Mouse (Mus musculus) midbrain, embryonic 13.5 days (tissue): Measurements from ENCODE around the gene Ubr2. TPM values are rescaled to one million over a fixed set of nuclear protein-coding genes. Genes with fewer than 3 reads are reported as not detected.

Experiments used
- ATAC-seq: fragments of 200-750 bp; cut with Nextera tagmentation; 2 replicates; pipeline ENCODE4 v1.8.0; 2017; ENCODE audit warnings: mild to moderate bottlenecking, moderate TSS enrichment, moderate library complexity
- H3K27ac ChIP-seq: fragments of 300-500 bp; sonication (generic); 2 replicates; pipeline ENCODE4 v1.5.1; 2015; ENCODE audit warnings: inconsistent platforms, mild to moderate bottlenecking, moderate library complexity
- H3K27me3 ChIP-seq: fragments of 300-500 bp; sonication (generic); 2 replicates; pipeline ENCODE4 v1.6.1; 2015; ENCODE audit warnings: mild to moderate bottlenecking, inconsistent platforms
- H3K36me3 ChIP-seq: fragments of 300-500 bp; sonication (generic); 2 replicates; pipeline ENCODE4 v1.6.1; 2015; ENCODE audit warnings: mild to moderate bottlenecking, inconsistent platforms
- H3K4me1 ChIP-seq: fragments of 300-500 bp; sonication (generic); replicated peaks from 2 replicates; pipeline ENCODE4 v1.6.1; 2015; ENCODE audit warnings: inconsistent platforms
- H3K4me2 ChIP-seq: fragments of 300-500 bp; sonication (generic); replicated peaks from 2 replicates; pipeline ENCODE4 v1.6.1; 2015; ENCODE audit warnings: moderate library complexity, mild to moderate bottlenecking, inconsistent platforms
- H3K4me3 ChIP-seq: fragments of 300-500 bp; sonication (generic); replicated peaks from 2 replicates; pipeline ENCODE4 v1.5.1; 2015; ENCODE audit warnings: mild to moderate bottlenecking, inconsistent platforms
- H3K9ac ChIP-seq: fragments of 300-500 bp; sonication (generic); replicated peaks from 2 replicates; pipeline ENCODE4 v1.6.1; 2015; ENCODE audit warnings: mild to moderate bottlenecking, inconsistent platforms
- H3K9me3 ChIP-seq: fragments of 300-500 bp; sonication (generic); 2 replicates; pipeline ENCODE4 v1.6.1; 2016; ENCODE audit warnings: mild to moderate bottlenecking, inconsistent platforms
- WGBS: fragments of 180-500 bp; shearing (Covaris S2); methylation state at CpG from one replicate; pipeline ENCODE4 v1.1.7; 2015; 5-methylcytosine and 5-hydroxymethylcytosine counted together
- polyA plus RNA-seq: library from polyadenylated mRNA; unstranded; fragments of >200 nt; fragmentation: Nextera tagmentation; extraction: Ambion mirVana; gene quantifications from 2 replicates; pipeline ENCODE4 v1.2.1, GENCODE M21; 2015

Ubr2 gene
- polyA plus RNA-seq, 1 experiment from 2014 or later = 18.0 TPM

DNA sequence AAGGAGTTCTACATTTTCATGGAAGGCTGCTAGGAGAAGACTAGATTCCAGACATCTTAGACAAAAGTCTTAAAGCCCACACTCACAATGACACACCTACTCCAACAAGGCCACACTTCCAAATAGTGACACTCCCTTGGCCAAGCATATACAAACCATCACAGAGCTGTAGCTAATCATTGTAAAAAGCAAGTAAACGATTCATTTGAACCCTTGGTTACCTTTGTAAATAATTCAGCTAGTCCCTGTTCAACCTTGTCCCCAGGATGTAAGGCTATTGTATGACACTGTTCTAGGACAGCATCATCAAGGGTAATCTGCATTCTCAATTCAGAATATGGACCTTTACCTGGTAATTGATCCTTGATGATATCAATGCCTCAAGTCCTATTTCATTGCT, 14.4 kb upstream of the Ubr2 start:
- Histone ChIP-seq H3K36me3 (no peaks in the 10 kb centered on the region), H3K4me3 (no peak overlapping the region), H3K4me2 (no peak overlapping the region), H3K27me3 (no peaks in the 10 kb centered on the region), H3K4me1 (no peaks in the 10 kb centered on the region), H3K9ac (no peak overlapping the region), H3K9me3 (no peaks in the 10 kb centered on the region), H3K27ac (no peak overlapping the region)
- WGBS = 78% methylated on average over 1 of the region's 1 CpGs
- no peak for ATAC-seq

DNA sequence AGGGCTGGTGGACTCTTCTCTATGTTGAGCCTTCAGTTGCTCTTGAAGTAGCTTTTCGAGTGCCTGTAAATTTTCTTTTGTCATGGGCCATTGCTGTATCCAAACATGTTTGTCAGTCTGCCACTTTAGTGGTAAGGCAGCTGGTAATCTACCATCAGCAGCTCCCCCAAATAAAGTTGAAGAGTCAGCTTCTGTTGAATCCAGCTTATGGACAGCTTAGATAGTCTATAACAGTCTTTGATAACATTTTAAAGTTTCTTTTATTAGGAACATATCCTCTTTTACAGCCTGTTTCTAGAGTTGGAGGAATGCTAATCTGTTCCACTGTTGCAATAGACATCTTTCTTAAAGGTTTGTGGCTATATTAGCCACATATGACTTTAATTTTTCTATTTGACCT, 13.0 kb upstream of the Ubr2 start:
- H3K27ac ChIP-seq = no peak overlapping the region
- no peak overlapping the region for H3K4me3 ChIP-seq
- no peaks in the 10 kb centered on the region for H3K4me1 ChIP-seq
- 68% methylated on average over 1 of the region's 1 CpGs for WGBS
- no peaks in the 10 kb centered on the region for H3K27me3 ChIP-seq
- H3K36me3 ChIP-seq = no peaks in the 10 kb centered on the region
- no peak overlapping the region for H3K9ac ChIP-seq
- no peak for ATAC-seq
- no peak overlapping the region for H3K4me2 ChIP-seq
- H3K9me3 ChIP-seq = no peaks in the 10 kb centered on the region

DNA sequence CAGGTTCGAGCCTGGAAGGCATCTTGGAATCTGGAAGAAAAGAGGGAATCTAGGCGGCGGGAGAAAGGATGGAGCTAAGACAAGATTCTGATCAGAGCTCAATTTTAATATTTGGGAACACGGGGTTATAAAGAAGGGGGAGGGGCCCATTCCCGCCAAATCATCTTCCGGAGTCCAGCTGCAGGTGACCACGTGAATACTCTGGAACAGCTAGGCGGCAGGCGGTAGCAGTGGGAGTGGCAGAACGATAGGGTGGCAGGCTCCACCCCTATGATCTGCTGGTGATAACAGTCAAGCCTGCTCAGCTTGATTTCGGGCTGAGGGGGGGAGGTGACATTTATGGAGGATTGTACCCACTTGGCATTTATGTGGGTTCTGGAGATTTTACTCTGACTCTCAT, 2.5 kb upstream of the Ubr2 start:
- ATAC-seq = no peak
- Histone ChIP-seq H3K4me2 (no peak overlapping the region), H3K9me3 (no peaks in the 10 kb centered on the region), H3K36me3 (no peaks in the 10 kb centered on the region), H3K4me1 (peaks cover 21% of the 10 kb centered on the region), H3K4me3 (no peak overlapping the region), H3K27me3 (no peaks in the 10 kb centered on the region), H3K9ac (no peak overlapping the region), H3K27ac (no peak overlapping the region)
- WGBS = 43% methylated on average over 11 of the region's 11 CpGs

DNA sequence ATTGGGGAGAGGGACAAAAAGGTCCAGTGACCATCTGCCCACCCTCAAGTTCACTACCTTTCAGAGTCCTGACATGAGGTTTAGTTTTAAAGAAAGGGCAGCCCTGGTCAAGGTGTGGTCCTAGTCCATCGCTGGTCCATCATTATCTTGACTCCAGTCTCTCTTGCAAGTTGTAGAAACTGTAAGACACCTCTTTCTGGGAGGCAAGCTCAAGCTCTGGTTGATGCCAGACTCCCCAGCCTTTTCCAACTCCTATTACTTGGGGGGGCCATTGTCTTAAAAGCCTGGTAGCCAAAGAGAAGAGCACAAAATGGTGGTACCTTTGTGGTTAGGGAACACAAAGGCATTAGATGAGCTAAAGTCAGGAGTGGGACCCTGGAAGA, 1.3 kb upstream of the Ubr2 start:
- Histone ChIP-seq H3K4me3 (no peak overlapping the region), H3K9ac (no peak overlapping the region), H3K4me2 (no peak overlapping the region), H3K27ac (peak overlapping the region; percentile 89), H3K4me1 (peaks cover 24% of the 10 kb centered on the region), H3K27me3 (no peaks in the 10 kb centered on the region), H3K9me3 (no peaks in the 10 kb centered on the region), H3K36me3 (peaks cover under 1% of the 10 kb centered on the region; the same call in 1 of the 2 replicates)
- 86% methylated on average over 1 of the region's 1 CpGs for WGBS
- no peak for ATAC-seq

DNA sequence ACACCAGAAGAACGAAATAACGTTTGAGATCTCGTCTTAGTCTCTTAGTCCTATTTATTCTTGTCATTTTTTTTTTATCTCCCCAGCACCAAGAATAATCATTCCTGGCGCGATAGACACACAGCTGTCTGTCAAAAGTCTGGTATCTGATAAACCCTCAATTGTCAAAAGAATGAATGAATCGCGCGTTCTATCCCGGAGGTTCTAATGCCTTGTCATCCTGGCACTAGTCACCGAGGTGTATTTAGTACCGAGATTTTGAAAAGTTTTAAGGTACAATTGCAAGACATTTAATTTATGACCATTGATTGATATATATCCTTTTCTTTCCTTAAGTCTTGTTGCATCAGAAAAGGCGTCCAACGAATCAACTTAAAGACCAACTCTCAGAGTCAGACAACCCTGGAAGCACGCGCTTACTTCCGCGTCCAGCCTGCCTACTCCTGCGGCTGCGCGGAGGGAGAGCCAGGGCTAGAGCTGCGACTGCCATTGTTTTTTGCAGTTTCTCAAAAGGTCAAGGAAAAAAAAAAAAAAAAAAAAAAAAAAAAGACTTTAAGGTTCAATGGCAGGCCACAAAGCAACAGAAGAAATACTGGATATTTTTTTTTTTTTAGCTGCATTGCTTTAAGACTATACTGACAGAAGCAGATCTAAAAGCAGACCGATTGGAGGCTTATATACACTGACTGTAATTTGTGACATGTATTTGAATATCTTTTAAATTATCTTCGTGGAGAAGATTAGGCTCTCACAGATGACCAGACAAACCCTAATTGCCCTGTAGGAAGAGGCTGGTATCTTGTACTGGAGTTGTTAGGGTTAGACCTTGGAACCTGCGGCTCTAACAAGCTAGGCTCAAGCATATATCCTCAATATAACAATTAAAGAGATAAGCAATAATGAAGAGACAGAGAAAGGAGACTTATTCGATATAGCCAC, 635 bp upstream of the Ubr2 start:
- Histone ChIP-seq H3K9ac (no peak overlapping the region), H3K4me2 (peak overlapping the region; percentile 69), H3K27ac (peak overlapping the region; percentile 89), H3K4me3 (peak overlapping the region; percentile 81), H3K27me3 (no peaks in the 10 kb centered on the region), H3K36me3 (peaks cover 3% of the 10 kb centered on the region; the same call in 1 of the 2 replicates), H3K4me1 (peaks cover 27% of the 10 kb centered on the region), H3K9me3 (no peaks in the 10 kb centered on the region)
- ATAC-seq = peak; percentile 69
- 14% methylated on average over 25 of the region's 25 CpGs for WGBS

DNA sequence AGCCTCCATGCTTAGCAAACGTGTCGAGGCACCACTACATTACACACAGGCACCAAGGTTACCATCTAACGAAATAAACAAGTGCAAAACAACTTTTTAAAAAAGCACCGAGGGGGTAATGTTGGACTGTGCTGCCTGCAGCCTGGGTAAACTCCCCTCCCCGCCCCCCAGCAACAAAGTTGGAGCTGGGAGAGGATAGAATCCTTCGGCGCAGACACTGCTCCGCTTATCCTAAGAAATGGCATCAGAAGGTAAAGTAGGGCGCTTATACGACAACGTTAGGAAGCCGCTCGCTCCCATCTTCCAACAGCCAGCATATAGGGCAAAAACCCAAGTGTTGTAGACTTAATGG, 834 bp downstream of the Ubr2 start:
- 2% methylated on average over 13 of the region's 13 CpGs for WGBS
- Histone ChIP-seq H3K4me1 (peaks cover 31% of the 10 kb centered on the region), H3K27me3 (no peaks in the 10 kb centered on the region), H3K36me3 (peaks cover 3% of the 10 kb centered on the region), H3K9ac (peak overlapping the region; percentile 86), H3K4me3 (peak overlapping the region; percentile 81), H3K4me2 (peak overlapping the region; percentile 69), H3K27ac (peak overlapping the region; percentile 89), H3K9me3 (no peaks in the 10 kb centered on the region)
- ATAC-seq = no peak; the same call in 1 of the 2 replicates

DNA sequence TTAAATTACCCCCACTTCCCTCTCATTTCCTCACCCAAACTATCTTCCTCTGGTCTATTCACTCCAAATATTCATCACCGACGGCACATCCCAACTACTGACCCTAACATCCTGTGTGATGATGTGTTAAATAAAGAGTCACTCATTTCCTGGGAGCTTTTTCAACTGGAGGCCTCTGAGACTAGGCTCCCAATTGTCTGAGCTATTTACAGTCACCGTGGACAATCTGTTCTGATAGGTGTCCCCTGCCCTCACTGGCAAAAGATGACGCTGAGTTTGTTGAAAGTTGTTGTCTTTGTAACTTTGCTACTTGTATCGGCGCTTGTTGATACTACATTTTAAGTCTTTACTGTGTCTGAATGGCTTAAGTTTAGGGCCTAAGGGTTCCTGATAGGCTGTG, 1.3 kb downstream of the Ubr2 start:
- Histone ChIP-seq H3K9me3 (no peaks in the 10 kb centered on the region), H3K27ac (no peak overlapping the region), H3K27me3 (no peaks in the 10 kb centered on the region), H3K4me2 (peak overlapping the region; percentile 69), H3K4me3 (peak overlapping the region; percentile 81), H3K36me3 (peaks cover 3% of the 10 kb centered on the region), H3K4me1 (peaks cover 33% of the 10 kb centered on the region), H3K9ac (peak overlapping the region; percentile 86)
- 19% methylated on average over 6 of the region's 6 CpGs for WGBS
- ATAC-seq = no peak

DNA sequence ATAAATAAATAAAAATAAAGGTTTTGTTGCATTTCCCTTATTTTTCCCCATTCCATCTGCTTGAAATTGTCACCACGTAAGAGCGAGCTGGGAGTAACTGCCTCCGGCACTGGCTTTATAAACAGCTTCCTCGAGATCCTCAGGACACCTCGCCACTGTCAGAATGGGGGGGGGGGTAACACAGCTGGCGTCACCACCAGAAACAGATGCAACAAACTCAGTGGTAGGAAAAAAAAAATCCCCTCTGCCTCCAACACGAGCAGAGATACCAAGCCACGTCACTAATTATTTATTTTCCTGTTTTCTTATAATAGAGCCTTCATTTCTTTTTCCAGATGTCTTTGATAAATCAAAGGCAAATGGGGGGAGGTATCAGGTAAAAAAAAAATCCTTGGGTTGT, 1.9 kb downstream of the Ubr2 start:
- no peak for ATAC-seq
- Histone ChIP-seq H3K9me3 (no peaks in the 10 kb centered on the region), H3K4me2 (peak overlapping the region; percentile 69), H3K9ac (peak overlapping the region; percentile 86), H3K4me3 (peak overlapping the region; percentile 81), H3K27me3 (no peaks in the 10 kb centered on the region), H3K4me1 (peaks cover 33% of the 10 kb centered on the region), H3K36me3 (peaks cover 3% of the 10 kb centered on the region), H3K27ac (no peak overlapping the region)
- 58% methylated on average over 8 of the region's 8 CpGs for WGBS

DNA sequence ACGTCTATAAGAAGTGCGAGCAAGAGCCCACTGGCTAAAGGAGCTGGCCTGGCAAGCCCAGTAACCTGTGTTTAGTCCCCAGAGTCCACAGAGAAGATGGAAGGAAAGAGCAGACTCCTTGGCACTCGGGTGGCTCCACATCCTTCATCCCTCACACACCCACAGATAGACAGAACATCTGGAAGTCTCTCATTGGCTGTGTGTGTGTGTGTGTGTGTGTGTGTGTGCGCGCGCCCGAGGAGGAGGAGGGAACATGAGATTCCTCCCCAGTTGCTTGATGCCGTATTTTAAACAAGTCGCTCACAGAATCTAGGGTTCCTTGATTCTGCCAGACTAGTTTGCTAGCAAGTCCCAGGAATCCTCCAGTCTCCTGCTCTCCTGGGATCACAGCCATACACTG, 3.6 kb downstream of the Ubr2 start:
- Histone ChIP-seq H3K27me3 (no peaks in the 10 kb centered on the region), H3K27ac (no peak overlapping the region), H3K9ac (0 out of 2 replicates have a peak overlapping the region, but pooled peaks have one; percentile 1), H3K9me3 (no peaks in the 10 kb centered on the region), H3K4me3 (no peak overlapping the region), H3K4me1 (peaks cover 33% of the 10 kb centered on the region), H3K36me3 (peaks cover 3% of the 10 kb centered on the region), H3K4me2 (no peak overlapping the region)
- WGBS = 92% methylated on average over 9 of the region's 9 CpGs
- no peak for ATAC-seq

DNA sequence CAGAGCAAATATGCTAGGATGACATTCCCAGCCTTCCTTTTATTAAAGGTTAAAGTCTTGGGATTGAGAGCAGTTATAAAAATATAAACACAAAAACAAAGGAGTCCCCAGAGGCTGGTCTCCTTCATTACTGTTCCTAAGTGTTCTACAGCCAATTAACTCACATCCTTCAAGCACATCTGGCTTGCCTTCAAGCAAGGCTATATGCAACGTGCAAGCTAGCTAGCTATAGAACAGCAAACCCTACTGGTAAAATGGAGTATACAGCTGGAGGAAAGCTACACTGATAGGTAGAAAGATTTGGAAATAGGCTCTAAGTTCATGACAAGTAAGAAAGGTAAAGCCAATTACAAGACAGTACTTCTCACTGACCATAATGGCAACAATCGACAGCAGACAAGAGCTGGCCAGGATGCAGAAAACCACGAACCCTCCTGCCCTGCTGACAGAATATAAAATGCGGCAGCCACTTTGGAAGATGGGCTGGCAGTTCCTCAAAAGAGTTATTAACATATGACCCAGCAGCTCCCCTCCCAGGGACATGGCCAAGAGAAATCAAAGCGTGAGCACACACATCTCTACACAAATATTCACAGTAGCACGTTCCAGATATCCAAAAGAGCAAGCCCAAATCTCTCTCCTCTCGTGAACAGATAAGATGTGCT, 4.5 kb downstream of the Ubr2 start:
- Histone ChIP-seq H3K9ac (0 out of 2 replicates have a peak overlapping the region, but pooled peaks have one; percentile 1), H3K4me3 (no peak overlapping the region), H3K36me3 (peaks cover 3% of the 10 kb centered on the region), H3K27ac (no peak overlapping the region), H3K9me3 (no peaks in the 10 kb centered on the region), H3K27me3 (no peaks in the 10 kb centered on the region), H3K4me1 (peaks cover 30% of the 10 kb centered on the region), H3K4me2 (no peak overlapping the region)
- no peak for ATAC-seq
- 80% methylated on average over 7 of the region's 7 CpGs for WGBS

DNA sequence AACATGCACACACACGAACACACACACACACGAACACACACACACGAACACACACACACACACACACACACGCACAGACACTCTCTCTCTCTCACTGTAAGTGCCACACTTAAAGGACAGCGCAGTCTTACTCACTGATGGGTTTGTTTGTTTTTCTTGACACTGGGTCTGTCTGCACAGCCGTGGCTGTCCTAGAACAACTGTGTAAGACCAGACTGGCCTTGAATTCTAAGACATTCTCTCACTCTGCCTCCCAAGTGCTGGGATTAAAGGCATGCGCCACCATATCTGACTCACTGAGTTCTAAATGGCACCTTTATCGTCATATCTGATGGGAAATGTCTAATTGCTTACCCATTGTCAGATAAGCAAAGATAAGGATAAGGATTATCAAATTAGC, 7.1 kb downstream of the Ubr2 start:
- Histone ChIP-seq H3K36me3 (peaks cover 24% of the 10 kb centered on the region), H3K4me2 (no peak overlapping the region), H3K9me3 (no peaks in the 10 kb centered on the region), H3K4me1 (peaks cover 17% of the 10 kb centered on the region), H3K27me3 (no peaks in the 10 kb centered on the region), H3K27ac (no peak overlapping the region), H3K9ac (no peak overlapping the region), H3K4me3 (no peak overlapping the region)
- no peak for ATAC-seq
- 86% methylated on average over 8 of the region's 8 CpGs for WGBS

DNA sequence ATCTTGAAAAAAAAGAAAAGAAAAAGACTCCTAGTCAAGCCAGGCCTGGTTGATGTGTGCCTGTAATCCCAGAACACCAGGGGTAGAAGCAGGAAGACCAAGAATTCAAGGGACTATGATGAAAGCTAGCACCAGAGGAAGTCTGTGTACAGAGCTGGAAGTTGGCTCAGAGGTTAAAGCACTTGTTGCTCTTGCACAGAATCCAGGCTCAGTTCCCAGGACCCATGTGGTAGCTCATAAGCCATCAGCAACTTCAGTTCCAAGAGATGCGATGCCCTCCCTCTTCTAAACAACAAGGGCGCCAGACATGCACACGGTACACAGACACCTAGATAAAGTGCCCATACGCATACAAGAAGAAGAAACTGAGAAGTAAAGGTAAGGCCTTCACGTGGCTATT, 8.0 kb downstream of the Ubr2 start:
- Histone ChIP-seq H3K4me2 (no peak overlapping the region), H3K27ac (no peak overlapping the region), H3K4me3 (no peak overlapping the region), H3K9ac (no peak overlapping the region), H3K9me3 (no peaks in the 10 kb centered on the region), H3K27me3 (no peaks in the 10 kb centered on the region), H3K36me3 (peaks cover 33% of the 10 kb centered on the region), H3K4me1 (peaks cover 12% of the 10 kb centered on the region)
- whole genome bisulfite sequencing = 95% methylated on average over 5 of the region's 5 CpGs
- ATAC-seq = no peak
